Mouse (Mus musculus): ENCODE results near the gene Trhde.

GRCm38 (mm10) chr10:114841440-114841839 lies 39.3 kb upstream of the Trhde start:
- TF ChIP-seq POLR2A (IDR thresholded peaks at IDR 0.05; ENCODE audit: control insufficient read depth, low read depth, low read length) (no peak), CTCF (IDR thresholded peaks at IDR 0.05; ENCODE audit: control insufficient read depth, insufficient read depth, insufficient replicate concordance, low read depth, low read length) (no peak)
